Mouse (Mus musculus): Measurements from ENCODE around the gene Ptprm. TPM values are rescaled to one million over a fixed set of nuclear protein-coding genes. Genes with fewer than 3 reads are reported as not detected.

Gene Ptprm
- polyA plus RNA-seq, 1 experiment from 2014 or later = 18.9 TPM

DNA sequence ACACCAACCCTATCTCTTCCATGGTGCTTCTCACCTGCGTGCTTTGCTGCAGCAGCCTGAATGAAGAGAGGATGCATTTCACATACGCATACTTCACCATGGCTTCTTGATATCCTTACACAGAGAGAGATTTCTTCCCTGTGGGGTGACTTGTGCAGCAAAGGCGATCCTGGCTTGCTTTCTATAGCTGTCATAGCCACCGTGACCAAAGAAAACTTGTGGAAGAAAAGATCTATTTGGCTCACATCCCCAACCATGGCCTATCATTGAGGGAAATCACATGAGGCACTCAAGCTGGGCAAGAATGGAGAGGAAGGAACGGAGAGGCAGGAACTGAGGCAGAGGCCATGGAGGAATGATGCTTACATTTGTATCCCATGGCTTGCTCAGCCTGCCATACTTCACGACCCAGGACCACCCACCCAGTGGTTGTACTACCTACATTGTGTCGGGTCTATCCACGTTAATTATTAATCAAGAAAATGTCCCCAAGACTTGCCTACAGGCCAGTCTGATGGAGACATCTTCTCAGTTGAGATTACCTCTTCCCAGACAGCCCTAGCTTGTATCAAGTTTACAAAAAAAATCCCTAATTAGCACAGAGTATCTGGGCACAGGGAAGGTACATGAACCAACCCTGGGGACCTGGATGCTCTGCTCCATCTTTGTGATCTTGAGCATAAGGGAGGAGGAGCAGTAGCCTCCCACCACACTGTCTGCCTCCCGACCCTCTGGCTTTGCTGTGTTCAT is 641.6 kb downstream of the Ptprm start:
- no peaks in the 10 kb centered on the region for H3K9me3 ChIP-seq (replicated peaks)
- 86% methylated on average over 9 of the region's 9 CpGs for WGBS
- H3K36me3 ChIP-seq = 0 out of 2 replicates have a peak, but pooled peaks cover 3% of the 10 kb centered on the region
- ATAC-seq (replicated peaks; ENCODE audit: low FRiP score) = no peak
- H3K27ac ChIP-seq = no peak overlapping the region
- H3K4me3 ChIP-seq (replicated peaks) = no peak overlapping the region
- no peaks in the 10 kb centered on the region for H3K27me3 ChIP-seq
- H3K4me1 ChIP-seq = peaks cover 33% of the 10 kb centered on the region
- H3K4me2 ChIP-seq = no peak overlapping the region
- no peak overlapping the region for H3K9ac ChIP-seq

DNA sequence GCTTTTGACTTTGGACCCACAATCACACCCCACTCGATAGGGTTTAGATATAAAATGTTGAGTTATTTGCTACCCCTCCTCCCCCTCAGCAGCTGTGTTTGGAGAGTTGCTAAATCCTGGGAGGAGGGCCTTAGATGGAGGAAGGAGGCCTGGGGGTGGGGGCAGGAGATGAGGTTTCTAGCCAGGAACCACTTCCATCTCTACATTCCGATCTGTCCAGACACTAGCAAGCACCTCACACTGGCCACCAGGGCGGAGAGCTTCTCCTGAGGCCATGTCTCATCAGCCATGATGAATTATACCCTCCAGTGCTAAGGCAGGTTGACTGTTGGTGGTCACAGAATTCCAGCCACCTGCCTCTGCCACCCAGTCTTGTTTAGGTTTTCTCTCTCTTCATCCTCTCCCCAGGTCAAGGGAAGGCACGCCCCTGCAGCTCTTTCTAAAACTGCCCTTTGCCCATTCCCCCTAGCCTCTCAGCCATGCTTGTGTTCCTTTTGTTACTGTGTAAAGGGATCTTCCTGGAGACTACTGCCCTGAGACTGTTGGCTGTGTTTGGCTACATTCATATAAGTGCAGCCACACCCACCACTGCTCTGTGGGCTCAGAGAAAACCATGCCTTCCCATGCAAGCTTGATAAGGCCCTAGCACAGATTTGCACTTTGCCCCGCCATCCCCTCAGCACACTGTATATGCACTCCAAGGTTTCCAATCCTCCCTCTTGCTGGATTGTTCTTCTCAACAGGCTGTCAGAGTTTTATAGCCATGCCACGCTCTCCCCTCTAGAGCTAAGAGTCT is 642.8 kb downstream of the Ptprm start:
- Histone ChIP-seq H3K4me2 (no peak overlapping the region), H3K27ac (peak overlapping the region; percentile 74)

DNA sequence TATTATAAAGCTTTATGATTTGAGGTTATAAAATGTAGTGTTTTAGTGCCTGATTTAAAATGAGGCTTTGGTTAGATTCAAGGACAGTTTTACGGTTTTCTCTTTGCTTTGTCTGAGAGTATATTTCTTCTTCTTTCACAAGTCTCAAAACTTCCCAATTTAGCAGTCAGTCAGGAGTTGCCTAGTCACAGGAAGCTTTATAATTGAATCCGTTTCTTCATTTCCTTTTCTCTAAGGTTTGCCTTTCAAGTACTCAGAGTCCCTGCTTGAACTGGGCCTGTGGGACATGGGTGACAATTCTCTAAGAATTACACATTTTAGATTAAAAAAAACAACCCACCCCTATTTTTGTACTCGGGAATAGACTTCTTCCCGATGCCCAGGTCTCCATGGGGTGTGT is 643.7 kb downstream of the Ptprm start:
- Histone ChIP-seq H3K9me3 (replicated peaks) (no peaks in the 10 kb centered on the region), H3K27ac (peak overlapping the region; percentile 74), H3K4me3 (replicated peaks) (no peak overlapping the region), H3K36me3 (0 out of 2 replicates have a peak, but pooled peaks cover 3% of the 10 kb centered on the region), H3K4me2 (no peak overlapping the region), H3K4me1 (peaks cover 41% of the 10 kb centered on the region), H3K9ac (no peak overlapping the region), H3K27me3 (no peaks in the 10 kb centered on the region)
- no peak for ATAC-seq (replicated peaks; ENCODE audit: low FRiP score)
- 43% methylated on average over 4 of the region's 4 CpGs for WGBS

More for the DNA sequence above, 642.8 kb downstream of the Ptprm start:
- H3K4me3 ChIP-seq (replicated peaks) = no peak overlapping the region
- no peak overlapping the region for H3K9ac ChIP-seq
- WGBS = 51% methylated on average over 6 of the region's 6 CpGs
- H3K36me3 ChIP-seq = 0 out of 2 replicates have a peak, but pooled peaks cover 3% of the 10 kb centered on the region
- H3K27me3 ChIP-seq = no peaks in the 10 kb centered on the region
- H3K9me3 ChIP-seq (replicated peaks) = no peaks in the 10 kb centered on the region
- peaks cover 41% of the 10 kb centered on the region for H3K4me1 ChIP-seq
- peak; percentile 48; the same call in 1 of the 2 replicates for ATAC-seq (replicated peaks; ENCODE audit: low FRiP score)

DNA sequence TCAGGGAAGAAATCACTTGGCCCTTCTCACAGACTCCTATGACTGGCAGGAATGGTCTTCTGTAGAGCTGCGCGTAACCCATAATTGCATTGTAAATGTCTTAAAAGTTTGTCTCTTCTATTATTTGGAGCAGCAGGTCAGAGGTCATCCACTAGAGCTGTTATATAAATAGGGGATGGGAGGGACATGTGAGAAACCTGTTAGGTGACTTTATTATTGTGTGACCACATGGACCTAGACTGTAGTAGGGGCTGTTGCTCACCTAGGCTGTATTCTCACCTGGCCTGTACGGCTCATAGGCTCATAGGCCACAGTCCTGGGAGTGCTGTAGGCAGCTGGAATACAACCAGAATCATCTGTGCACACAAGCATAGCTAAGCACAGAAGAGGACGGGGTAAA is 645.5 kb downstream of the Ptprm start:
- Histone ChIP-seq H3K4me3 (replicated peaks) (no peak overlapping the region), H3K4me2 (no peak overlapping the region), H3K27ac (no peak overlapping the region), H3K36me3 (0 out of 2 replicates have a peak, but pooled peaks cover 3% of the 10 kb centered on the region), H3K27me3 (no peaks in the 10 kb centered on the region), H3K9ac (no peak overlapping the region), H3K4me1 (peaks cover 44% of the 10 kb centered on the region), H3K9me3 (replicated peaks) (no peaks in the 10 kb centered on the region)
- WGBS = 88% methylated on average over 4 of the region's 4 CpGs
- ATAC-seq (replicated peaks; ENCODE audit: low FRiP score) = no peak

DNA sequence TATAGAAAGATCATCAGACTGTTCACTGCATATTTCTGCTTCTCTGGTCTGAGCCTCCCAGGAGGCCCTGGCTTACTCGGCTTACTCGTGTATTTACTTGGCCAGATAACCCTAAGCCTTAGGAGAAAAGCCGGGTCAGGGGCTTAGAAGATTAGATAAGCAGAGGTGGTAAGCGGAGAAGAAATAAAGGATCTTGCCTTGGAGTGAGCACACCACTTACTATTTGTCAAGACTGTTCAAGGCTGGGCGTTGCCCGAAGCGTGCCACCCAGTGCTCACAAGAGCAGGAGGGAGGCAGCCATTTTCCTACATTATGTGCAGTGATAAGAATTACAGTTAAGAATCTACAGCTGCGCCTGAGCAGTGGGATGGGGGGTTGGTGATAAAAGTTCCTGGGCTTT is 646.6 kb downstream of the Ptprm start:
- H3K9me3 ChIP-seq (replicated peaks) = no peaks in the 10 kb centered on the region
- WGBS = 46% methylated on average over 8 of the region's 8 CpGs
- ATAC-seq (replicated peaks; ENCODE audit: low FRiP score) = no peak

DNA sequence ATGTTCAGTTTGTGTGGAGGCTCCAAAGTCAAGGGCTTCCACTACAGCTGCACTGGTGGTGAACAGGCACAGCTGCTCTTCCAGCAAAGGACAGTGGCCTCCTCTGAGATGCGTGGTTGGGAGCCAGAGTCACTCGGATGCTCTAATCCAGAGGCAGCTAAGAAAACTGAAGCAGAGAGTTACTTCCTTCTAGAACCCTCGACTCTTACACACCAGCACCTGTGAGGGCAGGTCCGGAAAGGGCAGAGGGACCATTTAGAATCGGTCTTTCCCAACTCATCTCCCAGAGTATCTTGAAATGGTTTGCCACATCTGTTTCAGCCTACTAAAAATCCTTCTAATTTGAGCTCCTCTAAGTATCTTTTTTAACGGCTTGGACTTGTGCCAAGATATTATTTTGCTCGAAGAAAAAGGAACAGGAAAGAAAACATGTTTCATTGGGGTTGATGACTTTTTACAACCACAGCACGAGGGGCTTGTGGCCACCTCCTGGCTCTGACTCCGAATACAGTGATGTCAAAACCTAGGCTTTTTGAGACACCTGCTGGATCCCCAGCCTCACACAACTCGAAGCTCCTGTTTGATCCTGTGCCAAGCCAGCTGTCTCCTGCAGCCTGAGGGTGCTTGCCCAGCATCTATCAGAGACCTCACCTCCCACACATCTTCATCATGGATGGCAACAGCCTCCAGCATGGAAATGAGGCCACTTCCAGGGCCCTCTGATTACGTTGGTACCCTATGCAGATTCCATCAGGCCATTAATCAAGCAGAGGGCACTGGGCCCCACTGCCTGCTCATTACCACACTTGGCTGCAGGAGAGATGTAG is 652.7 kb downstream of the Ptprm start:
- Histone ChIP-seq H3K9ac (no peak overlapping the region), H3K36me3 (no peaks in the 10 kb centered on the region), H3K27me3 (no peaks in the 10 kb centered on the region), H3K4me3 (replicated peaks) (no peak overlapping the region), H3K27ac (0 out of 2 replicates have a peak overlapping the region, but pooled peaks have one; percentile 18), H3K9me3 (replicated peaks) (no peaks in the 10 kb centered on the region), H3K4me1 (peaks cover 43% of the 10 kb centered on the region), H3K4me2 (no peak overlapping the region)
- ATAC-seq (replicated peaks; ENCODE audit: low FRiP score) = peak; percentile 80
- 35% methylated on average over 11 of the region's 11 CpGs for WGBS

More for the DNA sequence above, 646.6 kb downstream of the Ptprm start:
- H3K27ac ChIP-seq = 0 out of 2 replicates have a peak overlapping the region, but pooled peaks have one; percentile 2
- no peak overlapping the region for H3K4me2 ChIP-seq
- H3K4me3 ChIP-seq (replicated peaks) = no peak overlapping the region
- H3K27me3 ChIP-seq = no peaks in the 10 kb centered on the region
- 0 out of 2 replicates have a peak, but pooled peaks cover 3% of the 10 kb centered on the region for H3K36me3 ChIP-seq
- H3K4me1 ChIP-seq = peaks cover 49% of the 10 kb centered on the region
- H3K9ac ChIP-seq = no peak overlapping the region

DNA sequence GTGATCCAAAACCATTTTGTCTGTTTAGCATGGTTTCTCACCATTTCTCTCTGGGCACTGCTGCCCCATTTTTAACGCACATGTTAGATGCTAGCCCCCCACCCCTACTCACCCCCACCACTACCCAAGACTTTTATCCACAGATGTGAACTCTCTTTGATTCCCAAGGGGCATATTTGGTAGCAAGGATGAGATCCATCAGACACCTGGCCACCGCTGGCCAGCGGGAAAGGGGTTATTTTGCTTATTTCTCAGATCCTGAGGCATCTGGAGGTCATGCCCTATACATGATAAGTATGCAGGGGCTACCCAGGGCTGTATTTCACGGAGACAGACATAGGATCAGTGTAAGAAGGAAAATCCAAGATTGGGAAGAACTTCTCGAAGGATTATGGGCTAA is 654.4 kb downstream of the Ptprm start:
- H3K9ac ChIP-seq = no peak overlapping the region

DNA sequence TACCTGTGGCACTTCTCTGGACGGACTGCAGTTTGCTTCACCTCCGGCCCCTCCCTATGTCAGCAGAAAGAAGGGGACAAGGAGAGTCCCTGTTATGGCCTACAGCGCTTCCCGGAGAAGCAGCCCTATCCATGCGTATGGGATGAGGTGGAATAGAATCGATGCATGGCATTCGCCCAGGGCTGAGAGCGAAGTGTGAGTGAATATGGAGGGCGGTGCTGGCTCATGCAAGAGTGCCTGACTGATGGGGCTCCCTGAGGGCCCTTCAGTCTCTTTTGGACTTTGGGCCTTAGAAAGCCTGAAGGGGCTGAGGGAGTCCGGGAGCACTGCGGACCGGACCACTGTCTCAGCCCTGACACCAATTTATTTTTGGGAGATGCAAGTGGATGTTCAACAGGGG is 656.6 kb downstream of the Ptprm start:
- Histone ChIP-seq H3K4me3 (replicated peaks) (no peak overlapping the region), H3K27me3 (no peaks in the 10 kb centered on the region), H3K9me3 (replicated peaks) (no peaks in the 10 kb centered on the region), H3K9ac (no peak overlapping the region), H3K4me2 (no peak overlapping the region), H3K4me1 (peaks cover 67% of the 10 kb centered on the region), H3K27ac (peak overlapping the region; percentile 79), H3K36me3 (0 out of 2 replicates have a peak, but pooled peaks cover 5% of the 10 kb centered on the region)
- peak; percentile 12; the same call in 1 of the 2 replicates for ATAC-seq (replicated peaks; ENCODE audit: low FRiP score)
- WGBS = 80% methylated on average over 12 of the region's 12 CpGs

More for the DNA sequence above, 654.4 kb downstream of the Ptprm start:
- Histone ChIP-seq H3K4me1 (peaks cover 58% of the 10 kb centered on the region), H3K36me3 (no peaks in the 10 kb centered on the region), H3K4me3 (replicated peaks) (no peak overlapping the region), H3K27ac (no peak overlapping the region), H3K4me2 (no peak overlapping the region), H3K9me3 (replicated peaks) (no peaks in the 10 kb centered on the region), H3K27me3 (no peaks in the 10 kb centered on the region)
- WGBS = 84% methylated on average over 5 of the region's 5 CpGs
- no peak for ATAC-seq (replicated peaks; ENCODE audit: low FRiP score)

DNA sequence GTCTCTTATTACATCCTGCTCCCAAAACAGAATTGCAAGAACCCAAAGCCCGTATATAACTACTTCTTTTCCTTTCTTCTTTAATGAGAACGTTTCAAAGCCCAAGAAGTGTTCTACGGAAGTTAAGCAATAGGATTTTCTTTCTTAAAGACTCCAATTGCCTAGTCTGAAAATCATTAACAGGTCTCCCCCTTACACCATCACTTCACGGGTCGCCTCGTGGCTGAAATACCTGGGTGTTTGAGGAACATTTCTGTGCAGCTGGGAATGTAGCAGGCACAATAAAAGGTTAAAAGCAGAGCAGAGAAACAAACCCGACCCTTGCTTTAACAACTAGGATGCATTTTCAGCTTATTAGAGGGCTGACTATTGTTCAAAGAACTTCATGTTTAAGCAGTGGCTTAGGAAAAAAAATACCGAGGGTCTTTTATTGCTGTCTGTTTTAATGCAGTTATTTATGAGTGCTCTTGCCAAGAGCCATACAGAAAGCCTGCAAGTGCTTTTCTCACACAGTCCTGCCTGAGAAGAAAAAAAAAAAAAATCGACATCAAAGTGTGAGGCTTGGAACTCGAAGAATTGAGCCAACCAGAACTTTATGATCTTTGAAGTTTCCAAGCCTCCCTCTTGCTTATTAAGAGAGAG is 657.6 kb downstream of the Ptprm start:
- Histone ChIP-seq H3K27ac (peak overlapping the region; percentile 79), H3K4me2 (peak overlapping the region; percentile 4; the same call in 1 of the 2 replicates), H3K4me1 (peaks cover 57% of the 10 kb centered on the region), H3K9me3 (replicated peaks) (no peaks in the 10 kb centered on the region), H3K4me3 (replicated peaks) (no peak overlapping the region), H3K36me3 (0 out of 2 replicates have a peak, but pooled peaks cover 6% of the 10 kb centered on the region), H3K9ac (no peak overlapping the region), H3K27me3 (no peaks in the 10 kb centered on the region)
- 13% methylated on average over 10 of the region's 10 CpGs for WGBS
- ATAC-seq (replicated peaks; ENCODE audit: low FRiP score) = peak; percentile 40; the same call in 1 of the 2 replicates

DNA sequence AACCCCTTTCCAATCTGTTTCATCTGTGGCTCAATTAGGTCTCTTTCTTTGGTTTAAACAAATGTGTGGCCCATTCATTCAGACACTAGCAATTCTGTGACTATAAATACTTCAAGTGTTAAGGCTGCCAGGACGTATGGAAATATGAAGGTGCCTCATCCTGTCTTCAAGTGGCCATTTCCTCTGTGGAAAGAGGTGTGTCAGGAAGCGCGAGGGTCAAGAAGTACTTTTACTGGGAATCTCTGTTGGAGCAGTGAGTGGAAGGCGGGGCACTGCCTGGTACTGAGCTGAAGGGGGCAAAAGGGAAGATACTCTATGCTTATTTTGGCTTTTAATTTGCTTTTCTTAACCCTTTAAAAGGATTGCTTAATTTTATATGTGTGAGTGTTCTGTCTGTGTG is 659.9 kb downstream of the Ptprm start:
- H3K9me3 ChIP-seq (replicated peaks) = no peaks in the 10 kb centered on the region
- peaks cover 51% of the 10 kb centered on the region for H3K4me1 ChIP-seq
- H3K4me3 ChIP-seq (replicated peaks) = no peak overlapping the region
- H3K9ac ChIP-seq = no peak overlapping the region
- WGBS = 57% methylated on average over 4 of the region's 4 CpGs
- no peak overlapping the region for H3K4me2 ChIP-seq
- H3K36me3 ChIP-seq = peaks cover 7% of the 10 kb centered on the region; the same call in 1 of the 2 replicates
- 0 out of 2 replicates have a peak overlapping the region, but pooled peaks have one; percentile 51 for H3K27ac ChIP-seq
- no peak for ATAC-seq (replicated peaks; ENCODE audit: low FRiP score)
- H3K27me3 ChIP-seq = no peaks in the 10 kb centered on the region
